Mouse (Mus musculus) cerebellum, postnatal 10 days (tissue): ENCODE measurements at regions not wholly inside any gene's neighbourhood (a gene's known extent, or its start where the extent isn't known, plus 50 kb on each side); places are given as distances from the start of the nearest gene placed in this dataset.
A peak's percentile ranks its signal among the peaks of the same experiment; 100 is the strongest.

Experiments used
- DNase-seq, 2 experiments: peaks; one replicate each; pipeline ENCODE4 v3.0.0; 2021; ENCODE audit warnings: mixed read lengths in 2 of 2

GRCm38 (mm10) chr13:107461048-107461912 lies 439.4 kb upstream of the Kif2a start:
- DNase-seq = peak; percentile 82

- DNase-seq = no peak
Observed at GRCm38 (mm10) chr13:107458730-107459129, 436.8 kb upstream of the Kif2a start.

DNA sequence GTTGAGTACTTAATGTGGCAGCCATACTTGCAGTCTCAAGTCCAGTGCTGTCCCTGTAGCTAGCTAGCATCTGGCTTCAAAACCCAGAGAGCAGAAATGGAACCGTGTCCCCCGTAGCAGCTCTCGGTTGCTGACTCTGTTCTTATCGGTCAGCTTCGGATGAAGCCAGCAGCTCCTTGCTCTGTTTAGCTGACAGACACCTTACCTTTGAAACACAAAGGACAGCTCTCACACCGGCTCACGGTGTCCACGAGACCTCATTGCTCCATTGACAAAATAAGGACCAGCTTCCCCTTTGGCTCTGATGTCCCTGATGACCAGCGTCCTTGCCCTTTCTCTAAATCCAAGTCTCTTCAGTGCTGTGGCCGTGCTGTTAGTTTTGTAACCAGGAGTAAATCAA lies 435.3 kb upstream of the Kif2a start:
- DNase-seq = no peak

GRCm38 (mm10) chr13:107456394-107456793 lies 434.5 kb upstream of the Kif2a start:
- no peak for DNase-seq

GRCm38 (mm10) chr13:107449598-107450179 lies 427.8 kb upstream of the Kif2a start:
- peak; percentile 85 to 86 for DNase-seq

DNA sequence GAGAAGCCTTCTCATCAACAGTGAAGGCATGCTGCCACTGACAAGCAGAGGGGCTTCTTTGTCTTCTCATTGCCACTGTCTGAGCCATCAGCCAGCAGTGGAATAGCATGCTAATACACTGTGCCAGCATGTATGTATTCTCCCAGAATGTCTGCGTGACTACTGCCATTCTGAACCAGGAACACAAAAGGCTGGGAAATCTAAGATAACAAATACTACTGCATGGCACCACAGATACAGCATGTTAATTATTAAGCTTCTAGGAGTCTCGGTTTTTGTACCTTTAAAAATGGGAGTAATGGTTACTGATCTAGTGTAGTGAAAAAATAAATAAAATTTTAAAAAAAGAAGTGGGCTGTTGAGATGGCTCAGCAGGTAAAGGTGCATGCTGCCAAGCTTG lies 425.9 kb upstream of the Kif2a start:
- DNase-seq = no peak

- peak in 1 of 2 experiments; percentile 7 for DNase-seq
Observed at GRCm38 (mm10) chr13:107419363-107420155, 397.6 kb upstream of the Kif2a start.

GRCm38 (mm10) chr13:107410267-107410666 lies 388.3 kb upstream of the Kif2a start:
- DNase-seq = peak; percentile 60 to 81

DNA sequence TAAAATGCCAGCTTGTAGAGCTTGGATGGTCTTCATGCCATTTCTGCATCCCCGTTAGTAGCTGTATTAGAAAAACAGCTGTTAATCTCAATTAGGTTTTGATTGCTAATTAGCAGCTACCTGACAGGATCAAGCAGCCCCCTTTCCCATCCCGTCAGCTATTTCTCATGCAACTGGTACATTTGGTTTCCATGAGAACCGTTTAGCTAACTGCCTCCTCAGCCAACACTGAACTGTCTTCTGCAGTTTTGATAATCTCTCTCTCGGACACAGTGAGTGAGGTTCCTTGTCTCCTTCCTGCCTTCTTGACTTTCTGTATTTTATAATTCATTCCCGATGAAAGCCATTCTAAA lies 385.7 kb upstream of the Kif2a start:
- DNase-seq = no peak

GRCm38 (mm10) chr13:107406977-107407673 lies 385.2 kb upstream of the Kif2a start:
- peak; percentile 26 to 52 for DNase-seq

DNA sequence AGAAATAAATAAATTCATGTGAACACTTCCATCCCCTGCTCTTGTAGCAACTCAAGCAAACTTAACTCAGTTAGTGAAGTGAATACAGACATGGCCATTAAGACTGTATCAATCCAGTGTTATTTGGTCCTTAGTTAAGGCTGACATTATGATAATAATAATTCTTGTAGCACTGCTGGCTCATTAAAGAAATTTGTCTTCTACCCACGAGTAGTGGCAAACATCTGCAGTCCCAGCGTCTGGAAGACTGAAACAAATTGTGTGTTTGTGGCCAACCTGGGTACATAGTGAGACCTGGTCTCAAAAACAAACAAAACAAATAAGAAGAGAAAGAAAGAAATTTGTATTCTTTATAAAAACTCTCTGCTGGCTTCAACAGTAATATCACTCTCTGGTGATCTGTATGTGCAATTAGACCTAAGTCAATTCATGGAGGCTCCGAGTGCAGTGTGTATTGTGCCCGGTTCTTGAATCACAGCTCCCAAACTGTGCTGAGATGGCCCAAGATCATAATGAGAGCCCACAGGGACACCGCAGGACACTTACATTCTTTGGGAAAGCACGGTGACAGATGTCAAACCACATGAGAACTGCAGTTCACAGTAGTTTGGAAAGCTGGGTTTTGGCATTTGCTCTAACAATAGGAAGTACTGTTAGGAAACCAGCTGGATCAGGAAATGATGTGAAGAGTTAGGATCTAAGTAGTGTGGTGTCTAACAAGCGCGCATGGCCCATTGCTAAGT lies 376.9 kb upstream of the Kif2a start:
- no peak for DNase-seq

GRCm38 (mm10) chr13:107396036-107396435 lies 374.1 kb upstream of the Kif2a start:
- DNase-seq = no peak

DNA sequence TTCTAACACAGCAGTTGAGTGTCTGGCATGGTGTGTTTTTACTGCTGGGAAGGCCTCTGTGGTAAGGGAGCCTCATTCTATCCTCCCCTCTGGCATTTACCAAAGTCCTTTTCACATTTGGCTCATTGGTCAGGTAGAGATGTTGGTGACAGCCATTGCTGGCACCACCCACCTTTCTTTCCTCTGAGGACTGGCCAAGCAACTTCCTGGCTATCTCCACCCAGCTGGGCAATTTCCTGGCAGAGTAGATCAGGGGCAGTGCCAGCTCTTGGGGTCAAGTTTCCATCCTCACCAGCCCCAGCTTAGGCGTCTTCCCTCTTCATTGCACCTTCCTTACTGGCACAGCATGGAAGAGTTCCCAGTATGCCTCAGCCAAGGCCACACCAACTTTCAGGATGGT lies 372.5 kb upstream of the Kif2a start:
- DNase-seq = peak in 1 of 2 experiments; percentile 22

DNA sequence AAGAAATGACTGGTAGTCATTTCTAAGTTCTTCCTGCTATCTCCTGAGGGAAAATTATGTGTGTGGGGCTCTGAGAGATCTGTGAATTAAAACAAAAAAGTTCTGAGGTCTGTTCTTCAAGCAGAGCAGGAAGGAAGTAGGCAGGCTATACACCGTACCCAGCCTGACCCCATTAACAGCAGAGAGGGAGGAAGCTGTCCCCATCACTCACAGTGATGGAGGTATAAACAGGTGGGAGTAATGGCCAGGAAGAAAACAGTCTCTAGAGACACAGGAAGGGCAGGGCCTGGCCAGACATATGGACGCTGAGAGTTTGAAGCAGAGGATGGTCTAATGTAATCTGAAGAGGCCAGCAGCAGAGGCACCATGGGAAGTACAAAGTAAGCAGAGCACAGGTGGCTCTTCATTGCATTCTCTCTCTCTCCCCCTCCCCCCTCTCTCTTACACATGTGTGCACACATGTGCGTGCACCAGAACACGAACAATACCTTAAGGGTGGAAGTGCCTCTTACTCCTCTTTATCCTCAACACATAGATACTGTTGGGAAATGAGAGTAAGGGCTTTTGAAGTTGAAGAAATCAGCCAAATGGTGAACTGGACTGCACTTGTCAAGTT lies 367.7 kb upstream of the Kif2a start:
- no peak for DNase-seq

GRCm38 (mm10) chr13:107389074-107389473 lies 367.1 kb upstream of the Kif2a start:
- DNase-seq = no peak

DNA sequence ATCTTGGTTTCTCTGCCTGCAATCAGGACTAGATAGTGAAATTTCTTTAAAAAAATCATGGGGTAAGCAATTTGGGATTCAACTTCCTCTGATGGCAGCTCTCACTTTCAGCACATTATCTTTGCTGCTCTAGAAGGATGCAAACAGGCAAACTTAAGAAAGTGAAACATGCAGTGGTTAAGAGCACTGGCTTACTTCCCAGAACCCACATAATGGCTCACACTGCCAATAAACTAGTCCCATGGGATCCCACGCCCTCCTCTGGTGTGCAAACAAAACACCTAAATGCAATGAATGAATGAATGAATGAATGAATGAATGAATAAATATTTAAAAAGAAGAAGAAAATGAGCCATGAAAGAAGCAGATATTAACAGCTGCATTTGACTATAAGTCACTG lies 356.1 kb upstream of the Kif2a start:
- DNase-seq = no peak

- no peak for DNase-seq
Observed at GRCm38 (mm10) chr13:107372666-107373065, 350.7 kb upstream of the Kif2a start.

GRCm38 (mm10) chr13:107371616-107372582 lies 350.0 kb upstream of the Kif2a start:
- peak; percentile 75 to 76 for DNase-seq

DNA sequence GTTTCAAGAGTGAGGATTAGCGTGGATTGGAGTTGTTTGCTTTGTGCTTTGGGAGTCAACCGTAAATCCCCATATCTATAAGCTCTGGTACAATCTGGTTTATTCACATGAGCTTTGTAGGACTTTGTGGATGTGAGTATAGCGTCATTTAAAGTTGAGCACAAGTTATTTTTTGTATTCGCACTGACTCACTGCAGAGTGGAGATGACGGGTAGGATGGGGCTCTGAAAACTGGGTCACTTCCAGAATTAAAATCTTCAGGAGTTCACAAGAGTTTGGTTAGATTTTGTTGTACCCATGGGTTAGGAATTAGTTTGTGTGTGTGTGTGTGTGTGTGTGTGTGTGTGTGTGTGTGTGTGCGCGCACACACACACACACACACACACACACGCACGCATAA lies 345.7 kb upstream of the Kif2a start:
- no peak for DNase-seq

DNA sequence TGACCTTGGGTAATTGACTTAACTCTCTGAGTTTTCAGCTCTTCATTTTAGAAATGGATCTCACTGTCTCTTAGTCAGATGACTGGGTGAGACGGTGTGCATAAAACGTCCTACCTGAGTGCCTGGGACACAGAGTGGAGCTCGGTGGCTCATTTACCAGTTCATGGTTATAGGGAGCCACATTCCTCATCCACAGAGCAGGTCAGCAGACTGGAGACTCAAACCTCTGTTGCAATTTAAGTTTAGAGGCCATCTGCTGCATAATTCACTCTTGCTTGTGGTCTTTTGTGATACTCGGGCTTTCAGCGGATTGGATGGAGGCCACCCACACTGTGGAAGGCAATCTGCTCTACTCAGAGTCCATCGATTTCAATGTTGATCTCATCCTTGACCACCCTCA lies 343.8 kb upstream of the Kif2a start:
- DNase-seq = no peak

- DNase-seq = no peak
Observed at GRCm38 (mm10) chr13:107365241-107365640, 343.3 kb upstream of the Kif2a start.
